Mouse (Mus musculus): ENCODE measurements at regions not wholly inside any gene's neighbourhood (a gene's known extent, or its start where the extent isn't known, plus 50 kb on each side); places are given as distances from the start of the nearest gene placed in this dataset.
A peak's percentile ranks its signal among the peaks of the same experiment; 100 is the strongest.
"Not testable (repeated sequence)": the region's sequence is repeated elsewhere in the genome, so short reads cannot be mapped to it uniquely, and the experiment has no call there.

DNA sequence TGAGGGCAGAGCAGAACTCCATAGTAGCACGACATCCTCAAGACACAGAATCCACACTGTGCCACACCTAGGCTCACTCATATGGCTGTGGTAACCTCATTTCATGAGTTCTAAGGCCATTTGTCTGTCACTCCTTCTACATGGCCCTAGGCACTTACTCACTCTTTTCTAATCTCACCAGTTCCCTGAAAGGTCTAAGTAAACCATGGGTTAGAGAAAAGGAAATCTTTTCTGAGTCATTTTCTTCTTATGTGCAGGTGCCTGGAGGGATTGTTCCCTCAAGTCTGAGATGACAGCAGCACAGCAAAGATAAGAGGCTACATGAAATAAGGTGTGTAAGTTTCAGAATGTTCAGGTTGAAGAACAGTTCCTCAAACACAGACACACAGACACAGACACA lies 120.8 kb upstream of the Gdi2 start:
- 89% methylated on average over 1 of the region's 1 CpGs for WGBS (ENCODE audit: missing documents)
- Histone ChIP-seq H3K36me3 (ENCODE audit: inconsistent target) (no peaks in the 10 kb centered on the region), H3K27ac (no peak overlapping the region), H3K4me3 (ENCODE audit: inconsistent target) (no peak overlapping the region), H3K79me2 (ENCODE audit: inconsistent target) (no peaks in the 10 kb centered on the region)

DNA sequence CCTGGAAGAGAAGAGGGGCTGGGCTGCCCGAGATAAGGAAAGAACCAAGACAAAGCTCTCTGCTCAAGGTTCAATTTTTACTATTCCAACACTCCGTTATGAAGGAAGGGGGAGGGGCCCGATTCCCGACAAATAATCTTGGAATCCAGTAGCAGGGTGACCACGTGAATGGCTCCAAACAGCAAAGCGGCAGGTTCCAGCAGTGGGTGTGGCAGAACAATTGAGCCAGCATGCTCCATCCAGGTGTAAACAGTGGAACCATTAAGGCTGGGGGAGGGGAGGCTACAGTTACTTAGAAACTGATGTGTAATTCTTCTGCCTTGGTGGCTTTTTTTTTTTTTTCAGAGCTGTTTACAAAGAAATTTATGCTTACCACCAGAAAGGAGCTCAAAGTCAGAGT lies 82.5 kb upstream of the Gdi2 start:
- not testable (repeated sequence) for H3K27ac ChIP-seq; H3K79me2 ChIP-seq (ENCODE audit: inconsistent target); H3K4me3 ChIP-seq (ENCODE audit: inconsistent target); H3K36me3 ChIP-seq (ENCODE audit: inconsistent target)
- WGBS (ENCODE audit: missing documents): 91% methylated on average over 6 of the region's 6 CpGs

DNA sequence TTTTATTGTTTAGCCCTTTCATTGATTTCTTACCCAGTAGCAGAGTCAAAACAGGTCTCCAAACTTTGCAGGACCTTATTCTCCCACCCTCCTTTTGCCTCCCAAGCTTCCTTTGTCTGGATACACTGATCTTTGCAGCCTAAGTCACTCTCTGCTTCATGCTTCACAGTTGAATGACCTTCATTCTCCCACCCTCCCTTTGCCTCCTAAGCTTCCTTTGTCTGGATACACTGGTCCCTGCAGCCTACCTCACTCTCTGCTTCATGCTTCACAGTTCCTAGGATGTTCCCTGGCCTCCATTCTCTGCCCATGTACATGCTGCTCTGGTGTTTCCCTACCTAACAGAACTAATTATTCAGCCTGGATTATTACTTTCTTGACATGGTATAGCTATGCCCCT lies 61.0 kb upstream of the Gdi2 start:
- Histone ChIP-seq H3K79me2 (ENCODE audit: inconsistent target) (no peaks in the 10 kb centered on the region), H3K27ac (no peak overlapping the region), H3K4me3 (ENCODE audit: inconsistent target) (no peak overlapping the region), H3K36me3 (ENCODE audit: inconsistent target) (no peaks in the 10 kb centered on the region)

- Histone ChIP-seq H3K27ac (no peak overlapping the region), H3K79me2 (ENCODE audit: inconsistent target) (no peaks in the 10 kb centered on the region), H3K36me3 (ENCODE audit: inconsistent target) (no peaks in the 10 kb centered on the region), H3K4me3 (ENCODE audit: inconsistent target) (peak overlapping the region; percentile 8; the same call in 1 of the 2 replicates)
- WGBS (ENCODE audit: missing documents): 3% methylated on average over 44 of the region's 45 CpGs
These were observed 59.7 kb upstream of the Gdi2 start for GRCm38 (mm10) chr13:3477997-3478728.
